Mouse (Mus musculus) brain, adult 2 months (tissue): ENCODE measurements around the gene Olfr846.

Experiments
- DNase-seq: peaks from one replicate; pipeline ENCODE4 v3.0.0; 2011; ENCODE audit warnings: low read depth, low spot score

The Olfr846 gene

DNA sequence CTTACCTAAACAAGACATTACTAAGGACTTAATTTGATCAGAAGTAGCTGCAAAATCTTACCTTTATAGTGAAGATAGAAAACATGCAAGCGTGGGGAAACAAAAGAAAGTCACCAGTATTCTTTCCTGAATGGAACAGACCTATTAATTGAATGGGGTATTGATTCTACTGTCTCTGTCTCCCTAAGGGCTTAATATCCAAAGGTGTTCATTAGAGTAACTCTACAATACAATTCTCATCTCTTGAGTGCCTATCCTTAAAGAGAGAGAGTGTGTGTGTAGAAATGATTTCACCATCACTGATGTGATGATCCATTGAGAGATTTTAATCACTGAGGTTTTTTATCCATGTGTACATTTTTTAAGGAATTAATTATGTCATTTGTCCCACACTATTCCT, at the start of gene Olfr846:
Gene Olfr846, minus strand, starts transcription at position 101 of the 400 bp plus-strand sequence.
- DNase-seq, result no peak

DNA sequence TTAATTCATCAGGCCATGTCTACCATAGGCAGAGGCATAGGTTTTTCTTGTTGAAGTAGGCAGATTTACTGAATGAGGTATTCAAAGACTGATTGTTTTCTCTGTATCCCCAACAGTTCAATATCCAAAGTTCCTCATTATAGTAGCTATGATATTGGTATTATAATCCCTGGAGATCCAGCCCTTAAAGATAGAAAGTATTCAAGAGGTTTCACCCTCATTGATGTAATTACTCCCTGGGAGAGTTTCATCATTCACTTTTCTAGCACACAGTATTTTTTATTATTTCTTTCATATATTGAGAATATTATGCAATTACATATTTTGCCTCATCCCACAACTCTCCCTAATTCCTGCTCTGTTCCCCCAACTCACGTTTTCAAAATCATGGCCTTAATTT, 14.8 kb upstream of the Olfr846 start, which contains the start of gene Olfr847:
Gene Olfr847, minus strand, starts transcription at position 101 of the 400 bp plus-strand sequence.
- DNase-seq, result no peak

DNA sequence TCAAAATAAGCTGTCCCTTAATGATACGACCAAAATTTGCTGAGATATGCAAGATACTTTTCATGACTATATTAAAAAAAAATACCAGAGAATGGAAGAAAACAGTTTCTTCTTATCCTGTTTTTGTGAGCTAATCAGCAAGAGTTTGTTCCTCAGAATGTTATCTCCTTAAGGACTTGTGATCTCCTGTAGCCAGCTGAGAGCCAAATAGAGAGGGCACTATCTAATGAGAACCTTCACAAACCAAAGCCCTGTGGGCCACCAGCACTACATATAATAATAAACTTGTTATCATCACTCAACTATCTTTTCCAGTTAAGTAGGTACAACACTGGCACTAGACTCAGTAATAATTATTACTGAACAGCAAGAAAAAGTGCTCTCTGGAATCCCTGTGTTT, 27.6 kb downstream of the Olfr846 start, which contains the start of gene Olfr845:
Gene Olfr845, plus strand, starts transcription at position 301 of the 400 bp plus-strand sequence.
- no peak for DNase-seq

DNA sequence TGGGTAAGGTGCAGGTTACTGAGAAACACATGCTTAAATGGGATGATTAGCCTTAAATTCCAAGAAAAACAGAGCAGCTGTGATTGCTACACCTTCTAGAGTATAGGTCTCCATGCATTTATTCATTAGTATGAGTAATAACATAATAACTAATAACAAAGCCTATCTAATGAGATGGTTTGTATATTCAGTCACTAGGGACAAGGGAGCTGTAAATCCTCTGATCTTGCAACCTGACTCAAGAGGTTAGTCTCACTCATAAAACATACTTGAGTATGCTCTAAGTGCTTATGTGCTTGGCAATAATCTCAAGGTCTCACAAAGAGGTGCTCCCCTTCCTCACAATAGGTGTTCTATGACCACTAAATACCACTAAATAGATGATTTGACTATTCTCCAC, 47.8 kb downstream of the Olfr846 start, which contains the start of gene Olfr844:
Gene Olfr844, plus strand, starts transcription at position 301 of the 400 bp plus-strand sequence.
- no peak for DNase-seq
